ENCODE assay signal across 8 mouse cellular contexts in the genomic region with DNA sequence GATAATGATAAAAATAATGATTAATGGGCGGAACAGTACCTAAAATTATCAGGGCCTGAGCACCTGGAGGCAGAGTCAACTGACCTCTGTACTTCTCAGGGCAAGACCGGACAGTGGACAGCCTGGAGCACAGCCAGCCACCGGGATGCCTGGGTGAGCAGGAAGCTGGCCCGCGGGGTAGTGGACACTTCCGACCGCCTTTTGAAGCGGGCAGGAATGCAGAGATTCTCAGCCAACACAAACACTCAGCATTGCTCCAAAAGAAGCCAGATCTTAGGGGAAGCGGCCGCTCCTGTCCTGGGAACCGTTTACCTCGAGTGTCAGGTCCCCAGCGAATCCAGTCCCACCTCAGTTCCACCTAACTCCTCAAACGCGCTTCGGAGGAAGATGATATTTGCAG. TPM values are rescaled to one million over a fixed set of nuclear protein-coding genes. Genes with fewer than 3 reads are reported as not detected.
A peak's percentile ranks its signal among the peaks of the same experiment; 100 is the strongest.
DNase-seq lines count a peak whose midpoint lies in the region; ATAC-seq and TF ChIP-seq lines count a peak whose summit lies in the region.

No protein-coding gene starts in this region.

- H3K9ac ChIP-seq in forebrain, embryonic 14.5 days (ENCODE audit: low read length): peak overlapping the region; percentile 50
- peak overlapping the region; percentile 41; the same call in 1 of the 2 replicates for H3K9ac ChIP-seq in intestine, embryonic 15.5 days
- no peak overlapping the region for H3K9ac ChIP-seq in liver, embryonic 15.5 days
- no peak overlapping the region for H3K9ac ChIP-seq in neural tube, embryonic 15.5 days (replicated peaks)

- no peak for TF ChIP-seq CTCF in brain, embryonic 14.5 days (IDR thresholded peaks at IDR 0.05; ENCODE audit: borderline replicate concordance, extremely low read depth, insufficient read depth, insufficient read length)

- 0 out of 2 replicates have a peak, but pooled peaks have one; percentile 10 for ATAC-seq in frontal cortex, adult (ENCODE audit: low TSS enrichment)
- ATAC-seq in forebrain, embryonic 14.5 days: no peak
- ATAC-seq in intestine, embryonic 15.5 days: no peak
- peak; percentile 36; the same call in 1 of the 2 replicates for ATAC-seq in liver, embryonic 15.5 days (ENCODE audit: insufficient read depth)
- ATAC-seq in neural tube, embryonic 15.5 days (ENCODE audit: low FRiP score): no peak
- ATAC-seq in megakaryocyte progenitor cell, adult 5-6 weeks (replicated peaks; ENCODE audit: poor library complexity): no peak

- H3K4me1 ChIP-seq in forebrain, embryonic 14.5 days (ENCODE audit: control insufficient read depth, insufficient read depth, low read length): peaks cover 6% of the 10 kb centered on the region
- H3K4me1 ChIP-seq in intestine, embryonic 15.5 days (replicated peaks): peaks cover 24% of the 10 kb centered on the region
- H3K4me1 ChIP-seq in liver, embryonic 15.5 days (replicated peaks): peaks cover 8% of the 10 kb centered on the region
- peaks cover 15% of the 10 kb centered on the region for H3K4me1 ChIP-seq in neural tube, embryonic 15.5 days

- no peaks in the 10 kb centered on the region for H3K36me3 ChIP-seq in forebrain, embryonic 14.5 days (ENCODE audit: control insufficient read depth, insufficient read depth, low read length)
- no peaks in the 10 kb centered on the region for H3K36me3 ChIP-seq in intestine, embryonic 15.5 days
- H3K36me3 ChIP-seq in liver, embryonic 15.5 days (replicated peaks): peaks cover under 1% of the 10 kb centered on the region; the same call in 1 of the 2 replicates
- no peaks in the 10 kb centered on the region for H3K36me3 ChIP-seq in neural tube, embryonic 15.5 days

- H3K27ac ChIP-seq in forebrain, embryonic 14.5 days (ENCODE audit: low read depth, low read length): no peak overlapping the region
- H3K27ac ChIP-seq in intestine, embryonic 15.5 days: no peak overlapping the region
- peak overlapping the region; percentile 73 for H3K27ac ChIP-seq in liver, embryonic 15.5 days (replicated peaks)
- no peak overlapping the region for H3K27ac ChIP-seq in neural tube, embryonic 15.5 days (replicated peaks)

- peaks cover 17% of the 10 kb centered on the region; the same call in 1 of the 2 replicates for H3K27me3 ChIP-seq in forebrain, embryonic 14.5 days (replicated peaks; ENCODE audit: control insufficient read depth, insufficient read depth, low read length)
- H3K27me3 ChIP-seq in intestine, embryonic 15.5 days (replicated peaks): no peaks in the 10 kb centered on the region
- peaks cover 29% of the 10 kb centered on the region for H3K27me3 ChIP-seq in liver, embryonic 15.5 days
- H3K27me3 ChIP-seq in neural tube, embryonic 15.5 days (replicated peaks): peaks cover 32% of the 10 kb centered on the region

- H3K4me3 ChIP-seq in forebrain, embryonic 14.5 days (ENCODE audit: low read depth, low read length): peak overlapping the region; percentile 27
- H3K4me3 ChIP-seq in intestine, embryonic 15.5 days (replicated peaks): peak overlapping the region; percentile 44
- peak overlapping the region; percentile 49 for H3K4me3 ChIP-seq in liver, embryonic 15.5 days (replicated peaks)
- H3K4me3 ChIP-seq in neural tube, embryonic 15.5 days (replicated peaks): peak overlapping the region; percentile 37

- no peak for TF ChIP-seq POLR2A in brain, embryonic 14.5 days (IDR thresholded peaks at IDR 0.05; ENCODE audit: borderline replicate concordance, extremely low read depth, insufficient read depth, insufficient read length, poor library complexity, severe bottlenecking)

- DNase-seq in frontal cortex, postnatal 14 days (ENCODE audit: low spot score in 2 of 2): no peak
- peak; percentile 16 for DNase-seq in brain, embryonic 14.5 days (ENCODE audit: low read depth)
- DNase-seq in forebrain, embryonic 14.5 days (ENCODE audit: low spot score): no peak

- H3K4me2 ChIP-seq in forebrain, embryonic 14.5 days (ENCODE audit: low read length): peak overlapping the region; percentile 70
- peak overlapping the region; percentile 81 for H3K4me2 ChIP-seq in intestine, embryonic 15.5 days (replicated peaks)
- peak overlapping the region; percentile 58 for H3K4me2 ChIP-seq in liver, embryonic 15.5 days
- peak overlapping the region; percentile 76 for H3K4me2 ChIP-seq in neural tube, embryonic 15.5 days

- no peaks in the 10 kb centered on the region for H3K9me3 ChIP-seq in forebrain, embryonic 14.5 days (replicated peaks; ENCODE audit: control insufficient read depth, low read length)
- H3K9me3 ChIP-seq in intestine, embryonic 15.5 days: no peaks in the 10 kb centered on the region
- no peaks in the 10 kb centered on the region for H3K9me3 ChIP-seq in liver, embryonic 15.5 days (replicated peaks)
- no peaks in the 10 kb centered on the region for H3K9me3 ChIP-seq in neural tube, embryonic 15.5 days (replicated peaks)

- 15% methylated on average over 16 of the region's 16 CpGs for WGBS in forebrain, embryonic 14.5 days
- WGBS in intestine, embryonic 15.5 days: 8% methylated on average over 16 of the region's 16 CpGs
- WGBS in liver, embryonic 15.5 days (ENCODE audit: insufficient replicate concordance): 8% methylated on average over 16 of the region's 16 CpGs
- WGBS in neural tube, embryonic 15.5 days: 15% methylated on average over 16 of the region's 16 CpGs

RNA-seq across cellular contexts. Expression of gene Tmem37, which starts 1.0 kb away (rescaled TPM):
- polyA plus RNA-seq in brain, embryonic 14.5 days (2012; rRNA removed): 5.0 and 5.4 TPM in 2 replicates
- 7.3 and 8.2 TPM in 2 replicates for polyA plus RNA-seq in forebrain, embryonic 14.5 days (2014; fragmentation: Nextera tagmentation; extraction: Ambion mirVana)
- 51.3 and 66.1 TPM in 2 replicates for polyA plus RNA-seq in intestine, embryonic 15.5 days (2015; fragmentation: Nextera tagmentation; extraction: Ambion mirVana)
- polyA plus RNA-seq in liver, embryonic 15.5 days (2015; fragmentation: Nextera tagmentation; extraction: Ambion mirVana): 84.6 and 97.7 TPM in 2 replicates
- polyA plus RNA-seq in neural tube, embryonic 15.5 days (2015; fragmentation: Nextera tagmentation; extraction: Ambion mirVana): 6.5 and 7.7 TPM in 2 replicates
- total RNA-seq in megakaryocyte progenitor cell, adult 5-6 weeks (2015): 0.12 TPM in 1 of 2 replicates, not detected in the other
- total RNA-seq in megakaryocyte progenitor cell, adult 5-6 weeks (2017): 0.46 TPM in 1 of 2 replicates, not detected in the other

RNA-seq across cellular contexts. Expression of gene Dbi, which starts 48.0 kb away (rescaled TPM):
- 514 and 714 TPM in 2 replicates for polyA plus RNA-seq in brain, embryonic 14.5 days (2012; rRNA removed)
- 1,393 and 1,470 TPM in 2 replicates for polyA plus RNA-seq in forebrain, embryonic 14.5 days (2014; fragmentation: Nextera tagmentation; extraction: Ambion mirVana)
- 1,422 and 1,510 TPM in 2 replicates for polyA plus RNA-seq in intestine, embryonic 15.5 days (2015; fragmentation: Nextera tagmentation; extraction: Ambion mirVana)
- polyA plus RNA-seq in liver, embryonic 15.5 days (2015; fragmentation: Nextera tagmentation; extraction: Ambion mirVana): 835 and 898 TPM in 2 replicates
- polyA plus RNA-seq in neural tube, embryonic 15.5 days (2015; fragmentation: Nextera tagmentation; extraction: Ambion mirVana): 1,502 and 1,904 TPM in 2 replicates
- 344 and 366 TPM in 2 replicates for total RNA-seq in megakaryocyte progenitor cell, adult 5-6 weeks (2015)
- 314 and 346 TPM in 2 replicates for total RNA-seq in megakaryocyte progenitor cell, adult 5-6 weeks (2017)

RNA-seq across cellular contexts. Expression of gene 3110009E18Rik, which starts 48.1 kb away (rescaled TPM):
- 6.6 and 10.9 TPM in 2 replicates for polyA plus RNA-seq in brain, embryonic 14.5 days (2012; rRNA removed)
- 25.9 and 27.3 TPM in 2 replicates for polyA plus RNA-seq in forebrain, embryonic 14.5 days (2014; fragmentation: Nextera tagmentation; extraction: Ambion mirVana)
- polyA plus RNA-seq in intestine, embryonic 15.5 days (2015; fragmentation: Nextera tagmentation; extraction: Ambion mirVana): 15.6 and 18.4 TPM in 2 replicates
- polyA plus RNA-seq in liver, embryonic 15.5 days (2015; fragmentation: Nextera tagmentation; extraction: Ambion mirVana): 4.9 and 5.8 TPM in 2 replicates
- polyA plus RNA-seq in neural tube, embryonic 15.5 days (2015; fragmentation: Nextera tagmentation; extraction: Ambion mirVana): 17.3 and 17.9 TPM in 2 replicates
- 12.3 and 13.0 TPM in 2 replicates for total RNA-seq in megakaryocyte progenitor cell, adult 5-6 weeks (2015)
- total RNA-seq in megakaryocyte progenitor cell, adult 5-6 weeks (2017): 2.4 and 11.5 TPM in 2 replicates

Comparison
In these comparisons a context has a peak if more than half of its experiments do, and no peak if none do; other contexts are left out.
1. ATAC-seq: peak in frontal cortex, adult (single experiment) and liver, embryonic 15.5 days (single experiment); none in forebrain, embryonic 14.5 days (single experiment), intestine, embryonic 15.5 days (single experiment), neural tube, embryonic 15.5 days (single experiment) and megakaryocyte progenitor cell, adult 5-6 weeks (single experiment).
2. H3K9ac ChIP-seq: peak in forebrain, embryonic 14.5 days (single experiment) and intestine, embryonic 15.5 days (single experiment); none in liver, embryonic 15.5 days (single experiment) and neural tube, embryonic 15.5 days (single experiment).
3. Peak in every context shown above with its lines, with median percentiles within 50 percentile points of each other: H3K4me2 ChIP-seq and H3K4me3 ChIP-seq.